Mouse (Mus musculus): ENCODE results near the gene Cd83.

- TF ChIP-seq CTCF (IDR thresholded peaks at IDR 0.05; ENCODE audit: low read depth, low read length) (no peak), GATA2 (IDR thresholded peaks at IDR 0.05; ENCODE audit: borderline replicate concordance, low read depth, low read length) (no peak)
Measured at GRCm38 (mm10) chr13:43837812-43838211, 53.2 kb downstream of the Cd83 start.
